Mouse (Mus musculus): Measurements from ENCODE around the gene Kcnmb1. TPM values are rescaled to one million over a fixed set of nuclear protein-coding genes. Genes with fewer than 3 reads are reported as not detected.

Kcnmb1 gene
- 0.03 TPM in 2 replicates for polyA plus RNA-seq (2015; fragmentation: Nextera tagmentation; extraction: Ambion mirVana)

DNA sequence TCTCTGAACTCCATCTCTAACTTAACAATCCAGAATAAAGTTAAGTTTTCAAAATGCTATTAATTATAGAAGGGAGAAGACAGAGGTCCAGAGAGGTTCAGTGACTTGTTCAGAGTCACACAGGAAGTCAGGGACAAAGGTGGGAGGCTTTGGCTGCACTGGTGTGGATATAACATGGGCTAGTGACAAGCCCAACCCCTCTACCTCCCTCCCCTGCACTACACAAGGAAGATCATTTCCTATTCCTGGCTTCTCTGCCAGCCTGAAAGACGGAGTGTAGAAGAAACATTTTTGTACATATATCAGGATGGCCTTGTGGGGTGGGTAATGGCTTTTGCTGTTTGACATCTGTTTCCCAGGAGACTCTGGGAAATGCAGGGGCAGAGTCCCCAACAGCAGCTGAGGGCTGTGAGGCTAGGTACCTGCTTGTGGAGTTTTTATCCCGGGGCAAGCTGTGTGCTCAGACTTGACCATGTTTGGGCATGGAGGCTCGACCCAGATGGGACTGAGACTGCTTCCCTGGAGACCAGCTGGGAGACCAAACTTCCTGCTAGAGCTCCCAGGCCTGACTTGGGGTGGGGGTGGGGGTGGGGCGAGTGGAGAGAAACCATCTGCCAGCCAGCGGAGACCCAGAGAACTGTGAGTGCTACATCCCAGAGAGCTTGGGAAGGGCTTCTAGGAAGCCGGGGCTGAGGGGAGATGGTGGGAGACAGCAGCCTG, at the start of gene Kcnmb1:
Gene Kcnmb1 (plus strand): TSS at position 326 of the 720 bp plus-strand sequence.
- Histone ChIP-seq H3K4me1 (replicated peaks) (no peaks in the 10 kb centered on the region), H3K27ac (no peak within 1 kb of the TSS), H3K4me2 (no peak within 1 kb of the TSS), H3K9me3 (replicated peaks) (no peaks in the 10 kb centered on the region), H3K27me3 (no peaks in the 10 kb centered on the region), H3K36me3 (no peaks in the 10 kb centered on the region), H3K4me3 (replicated peaks) (no peak within 1 kb of the TSS), H3K9ac (no peak within 1 kb of the TSS)
- WGBS (ENCODE audit: insufficient replicate concordance) = 29% methylated on average over 6 of the region's 6 CpGs
- no peak for DNase-seq
- no peak for ATAC-seq (ENCODE audit: low read depth)

GRCm38 (mm10) chr11:33913061-33913460, 49.8 kb upstream of the Kcnmb1 start:
- H3K9me3 ChIP-seq (replicated peaks) = no peaks in the 10 kb centered on the region
- 73% methylated on average over 7 of the region's 7 CpGs for WGBS (ENCODE audit: insufficient replicate concordance)
- no peak for DNase-seq
- no peak overlapping the region for H3K9ac ChIP-seq
- ATAC-seq (ENCODE audit: low read depth) = no peak
- peaks cover 13% of the 10 kb centered on the region; the same call in 1 of the 2 replicates for H3K4me1 ChIP-seq (replicated peaks)
- H3K4me3 ChIP-seq (replicated peaks) = no peak overlapping the region
- H3K27ac ChIP-seq = no peak overlapping the region
- H3K27me3 ChIP-seq = no peaks in the 10 kb centered on the region
- H3K4me2 ChIP-seq = no peak overlapping the region
- H3K36me3 ChIP-seq = no peaks in the 10 kb centered on the region

DNA sequence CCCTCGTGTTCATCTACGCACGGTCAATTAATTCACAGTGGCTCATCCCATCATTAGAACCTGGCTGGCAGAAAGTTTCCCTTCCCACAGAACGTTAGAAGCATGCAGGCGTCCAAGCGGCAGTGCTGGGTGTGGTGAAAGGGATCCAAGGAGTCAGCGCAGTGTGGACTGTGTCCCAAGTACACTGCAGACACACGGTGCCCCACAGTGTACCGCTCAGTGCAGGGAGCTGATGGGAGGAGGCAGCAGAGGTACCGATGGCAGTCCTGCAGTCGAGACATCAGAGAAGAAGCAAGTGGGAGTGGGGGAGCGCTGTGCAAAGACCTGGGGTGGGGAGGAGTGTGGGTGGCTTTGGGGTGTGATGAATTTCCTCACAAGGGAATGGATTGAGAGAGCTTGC, 48.6 kb upstream of the Kcnmb1 start:
- no peak for ATAC-seq (ENCODE audit: low read depth)
- no peak for DNase-seq
- H3K4me3 ChIP-seq (replicated peaks) = no peak overlapping the region
- H3K36me3 ChIP-seq = no peaks in the 10 kb centered on the region
- H3K4me2 ChIP-seq = no peak overlapping the region
- no peaks in the 10 kb centered on the region for H3K9me3 ChIP-seq (replicated peaks)
- H3K27ac ChIP-seq = no peak overlapping the region
- no peaks in the 10 kb centered on the region for H3K27me3 ChIP-seq
- WGBS (ENCODE audit: insufficient replicate concordance) = 69% methylated on average over 12 of the region's 12 CpGs
- peaks cover 13% of the 10 kb centered on the region; the same call in 1 of the 2 replicates for H3K4me1 ChIP-seq (replicated peaks)
- no peak overlapping the region for H3K9ac ChIP-seq

DNA sequence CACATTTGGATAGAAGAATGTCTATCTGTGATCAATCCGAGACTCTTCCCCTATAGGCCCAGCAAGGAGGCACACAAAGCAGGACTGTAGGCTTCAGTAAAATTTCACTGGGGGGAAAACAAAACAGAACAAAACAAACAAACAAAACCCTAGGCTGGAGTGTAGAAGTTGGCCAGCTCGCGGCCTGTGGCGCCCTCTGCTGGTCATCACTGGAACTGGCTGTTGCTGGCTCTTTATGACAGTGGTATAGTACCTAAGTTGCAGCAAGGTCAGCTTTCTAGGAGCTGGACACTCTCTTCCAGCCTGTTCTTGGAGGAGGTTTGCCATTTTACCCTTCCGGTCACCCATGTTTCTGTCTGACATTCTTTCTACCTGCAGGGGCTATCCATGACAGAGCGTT, 45.2 kb upstream of the Kcnmb1 start:
- WGBS (ENCODE audit: insufficient replicate concordance) = 22% methylated on average over 6 of the region's 6 CpGs
- no peaks in the 10 kb centered on the region for H3K9me3 ChIP-seq (replicated peaks)
- H3K27ac ChIP-seq = no peak overlapping the region
- H3K4me1 ChIP-seq (replicated peaks) = no peaks in the 10 kb centered on the region
- no peak overlapping the region for H3K4me3 ChIP-seq (replicated peaks)
- H3K36me3 ChIP-seq = no peaks in the 10 kb centered on the region
- no peak overlapping the region for H3K4me2 ChIP-seq
- DNase-seq = peak; percentile 27
- ATAC-seq (ENCODE audit: low read depth) = 0 out of 2 replicates have a peak, but pooled peaks have one; percentile 18
- no peak overlapping the region for H3K9ac ChIP-seq
- no peaks in the 10 kb centered on the region for H3K27me3 ChIP-seq

GRCm38 (mm10) chr11:33918424-33918823, 44.4 kb upstream of the Kcnmb1 start:
- H3K4me3 ChIP-seq (replicated peaks) = no peak overlapping the region
- no peaks in the 10 kb centered on the region for H3K9me3 ChIP-seq (replicated peaks)
- no peak overlapping the region for H3K9ac ChIP-seq
- no peaks in the 10 kb centered on the region for H3K27me3 ChIP-seq
- DNase-seq = no peak
- WGBS (ENCODE audit: insufficient replicate concordance) = 29% methylated on average over 2 of the region's 2 CpGs
- H3K4me1 ChIP-seq (replicated peaks) = no peaks in the 10 kb centered on the region
- no peaks in the 10 kb centered on the region for H3K36me3 ChIP-seq
- H3K4me2 ChIP-seq = no peak overlapping the region
- no peak overlapping the region for H3K27ac ChIP-seq
- no peak for ATAC-seq (ENCODE audit: low read depth)

- no peak overlapping the region for H3K4me2 ChIP-seq
- no peaks in the 10 kb centered on the region for H3K4me1 ChIP-seq (replicated peaks)
- no peaks in the 10 kb centered on the region for H3K9me3 ChIP-seq (replicated peaks)
- no peaks in the 10 kb centered on the region for H3K27me3 ChIP-seq
- DNase-seq = no peak
- ATAC-seq (ENCODE audit: low read depth) = no peak
- no peaks in the 10 kb centered on the region for H3K36me3 ChIP-seq
- H3K27ac ChIP-seq = no peak overlapping the region
- H3K4me3 ChIP-seq (replicated peaks) = no peak overlapping the region
- no peak overlapping the region for H3K9ac ChIP-seq
- WGBS (ENCODE audit: insufficient replicate concordance) = 45% methylated on average over 7 of the region's 7 CpGs
These were observed 43.0 kb upstream of the Kcnmb1 start for GRCm38 (mm10) chr11:33919826-33920225.

DNA sequence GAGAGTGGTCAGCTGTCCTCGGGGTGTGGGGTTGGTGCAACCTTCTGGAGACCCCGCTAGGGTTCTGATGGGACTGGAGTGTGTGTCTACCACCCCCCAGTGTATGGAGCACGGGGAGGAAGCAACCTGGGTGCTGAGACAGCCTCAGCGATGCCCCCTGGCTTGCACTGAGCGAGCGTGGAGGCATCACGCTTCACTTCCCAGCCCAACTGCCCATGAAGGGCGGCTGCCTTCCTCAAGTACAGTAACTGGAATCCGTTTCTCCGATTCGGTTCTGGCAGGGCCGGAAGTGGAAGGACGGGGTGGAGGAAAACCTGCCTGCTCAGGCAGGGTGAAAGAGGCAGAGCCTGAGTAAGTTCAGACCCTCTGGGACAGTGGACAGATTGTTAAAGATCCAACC, 41.4 kb upstream of the Kcnmb1 start:
- Histone ChIP-seq H3K27ac (no peak overlapping the region), H3K27me3 (no peaks in the 10 kb centered on the region), H3K9me3 (replicated peaks) (no peaks in the 10 kb centered on the region), H3K4me2 (no peak overlapping the region), H3K9ac (no peak overlapping the region), H3K4me3 (replicated peaks) (no peak overlapping the region), H3K4me1 (replicated peaks) (no peaks in the 10 kb centered on the region), H3K36me3 (no peaks in the 10 kb centered on the region)
- 76% methylated on average over 13 of the region's 13 CpGs for WGBS (ENCODE audit: insufficient replicate concordance)
- DNase-seq = no peak
- no peak for ATAC-seq (ENCODE audit: low read depth)

- DNase-seq = no peak
- Histone ChIP-seq H3K36me3 (no peaks in the 10 kb centered on the region), H3K27ac (no peak overlapping the region), H3K4me3 (replicated peaks) (no peak overlapping the region), H3K27me3 (no peaks in the 10 kb centered on the region), H3K9me3 (replicated peaks) (no peaks in the 10 kb centered on the region), H3K4me2 (no peak overlapping the region), H3K9ac (no peak overlapping the region), H3K4me1 (replicated peaks) (0 out of 2 replicates have a peak, but pooled peaks cover 6% of the 10 kb centered on the region)
- ATAC-seq (ENCODE audit: low read depth) = no peak
- 62% methylated on average over 3 of the region's 3 CpGs for WGBS (ENCODE audit: insufficient replicate concordance)
These were observed 39.8 kb upstream of the Kcnmb1 start for GRCm38 (mm10) chr11:33923031-33923430.

DNA sequence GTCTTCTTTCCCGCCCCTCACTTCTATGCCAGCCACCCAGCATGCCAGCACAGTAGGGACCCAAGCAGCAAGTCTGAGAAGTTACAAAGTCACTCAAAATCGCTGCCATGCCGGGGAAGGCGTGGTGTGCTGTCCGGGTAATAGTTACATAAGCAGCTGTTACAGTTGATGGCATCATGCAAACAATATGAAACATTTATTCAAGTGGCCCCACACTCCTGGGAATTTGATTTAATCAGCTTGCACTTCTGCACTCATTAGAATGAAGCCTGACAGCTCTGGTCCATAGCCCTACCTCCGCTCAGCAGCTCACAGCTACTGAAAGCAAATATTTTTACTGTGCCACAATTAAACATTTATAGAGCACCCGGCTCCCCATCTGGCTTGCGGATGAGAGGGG, 37.0 kb upstream of the Kcnmb1 start:
- Histone ChIP-seq H3K27ac (no peak overlapping the region), H3K9me3 (replicated peaks) (no peaks in the 10 kb centered on the region), H3K27me3 (no peaks in the 10 kb centered on the region), H3K4me1 (replicated peaks) (0 out of 2 replicates have a peak, but pooled peaks cover 6% of the 10 kb centered on the region), H3K4me3 (replicated peaks) (no peak overlapping the region), H3K4me2 (no peak overlapping the region), H3K9ac (no peak overlapping the region), H3K36me3 (no peaks in the 10 kb centered on the region)
- ATAC-seq (ENCODE audit: low read depth) = no peak
- 65% methylated on average over 8 of the region's 8 CpGs for WGBS (ENCODE audit: insufficient replicate concordance)
- DNase-seq = no peak

GRCm38 (mm10) chr11:33926551-33926950, 36.3 kb upstream of the Kcnmb1 start:
- ATAC-seq (ENCODE audit: low read depth) (peak; percentile 46), DNase-seq (no peak)
- Histone ChIP-seq H3K27me3 (no peaks in the 10 kb centered on the region), H3K4me1 (replicated peaks) (0 out of 2 replicates have a peak, but pooled peaks cover 11% of the 10 kb centered on the region), H3K27ac (no peak overlapping the region), H3K36me3 (no peaks in the 10 kb centered on the region), H3K4me3 (replicated peaks) (no peak overlapping the region), H3K9me3 (replicated peaks) (no peaks in the 10 kb centered on the region), H3K4me2 (no peak overlapping the region), H3K9ac (no peak overlapping the region)
- 41% methylated on average over 2 of the region's 2 CpGs for WGBS (ENCODE audit: insufficient replicate concordance)

DNA sequence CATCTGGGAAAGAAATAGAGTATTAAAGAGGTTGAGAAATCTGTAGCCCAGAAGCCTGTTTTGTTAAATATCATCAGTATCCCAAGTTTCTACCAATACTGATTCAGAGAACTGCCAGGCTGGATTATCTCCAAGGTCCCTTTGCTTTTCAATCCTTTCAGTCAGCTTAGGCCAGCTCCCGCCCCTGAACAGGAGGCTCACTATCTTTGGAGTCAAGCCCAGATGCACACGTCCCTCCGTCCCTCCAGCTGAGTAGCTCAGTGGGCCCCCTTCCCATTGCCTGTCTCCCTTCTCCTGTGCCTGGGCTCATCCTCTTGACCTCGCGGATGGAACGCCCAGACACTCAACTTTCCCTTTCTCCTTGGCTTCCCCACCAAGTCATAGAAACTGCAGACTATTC, 35.5 kb upstream of the Kcnmb1 start:
- H3K4me2 ChIP-seq = no peak overlapping the region
- no peak overlapping the region for H3K27ac ChIP-seq
- H3K9me3 ChIP-seq (replicated peaks) = no peaks in the 10 kb centered on the region
- ATAC-seq (ENCODE audit: low read depth) = no peak
- no peak overlapping the region for H3K9ac ChIP-seq
- H3K36me3 ChIP-seq = no peaks in the 10 kb centered on the region
- H3K4me1 ChIP-seq (replicated peaks) = peaks cover 16% of the 10 kb centered on the region; the same call in 1 of the 2 replicates
- H3K27me3 ChIP-seq = no peaks in the 10 kb centered on the region
- no peak overlapping the region for H3K4me3 ChIP-seq (replicated peaks)
- 57% methylated on average over 6 of the region's 6 CpGs for WGBS (ENCODE audit: insufficient replicate concordance)
- no peak for DNase-seq

GRCm38 (mm10) chr11:33927836-33928235, 35.0 kb upstream of the Kcnmb1 start:
- DNase-seq = no peak

More at GRCm38 (mm10) chr11:33927836-33928235, 35.0 kb upstream of the Kcnmb1 start:
- H3K27ac ChIP-seq = no peak overlapping the region
- no peak overlapping the region for H3K4me3 ChIP-seq (replicated peaks)
- H3K4me2 ChIP-seq = no peak overlapping the region
- 49% methylated on average over 4 of the region's 4 CpGs for WGBS (ENCODE audit: insufficient replicate concordance)
- no peaks in the 10 kb centered on the region for H3K27me3 ChIP-seq
- ATAC-seq (ENCODE audit: low read depth) = no peak
- peaks cover 22% of the 10 kb centered on the region; the same call in 1 of the 2 replicates for H3K4me1 ChIP-seq (replicated peaks)
- H3K9me3 ChIP-seq (replicated peaks) = no peaks in the 10 kb centered on the region
- H3K36me3 ChIP-seq = no peaks in the 10 kb centered on the region
- H3K9ac ChIP-seq = no peak overlapping the region

Measured in liver, embryonic 13.5 days (tissue).